Comparison of ENCODE assay signal across 8 mouse cellular contexts in genomic region chr2:166031120-166031929, GRCm38 (mm10). TPM values are rescaled to one million over a fixed set of nuclear protein-coding genes. Genes with fewer than 3 reads are reported as not detected.
A peak's percentile ranks its signal among the peaks of the same experiment; 100 is the strongest.
DNase-seq lines count a peak whose midpoint lies in the region; ATAC-seq lines count a peak whose summit lies in the region.

No protein-coding gene starts in this region.

- DNase-seq in CD4-positive, CD25-positive, alpha-beta regulatory T cell, adult 2 months (ENCODE audit: low read depth, low spot score), result peak; percentile 65
- DNase-seq in adrenal gland, postnatal 10 days, result peak; percentile 79
- DNase-seq in cerebellum, adult 11-12 months, result no peak

- H3K4me3 ChIP-seq in forebrain, embryonic 16.5 days (replicated peaks; ENCODE audit: low read length), result no peak overlapping the region
- no peak overlapping the region for H3K4me3 ChIP-seq in hindbrain, embryonic 12.5 days
- H3K4me3 ChIP-seq in limb, embryonic 12.5 days (replicated peaks), result no peak overlapping the region; the same call in 1 of the 2 replicates
- no peak overlapping the region for H3K4me3 ChIP-seq in midbrain, embryonic 12.5 days
- peak overlapping the region; percentile 26 for H3K4me3 ChIP-seq in stomach, embryonic 15.5 days (replicated peaks)

- H3K9me3 ChIP-seq in forebrain, embryonic 16.5 days (ENCODE audit: control insufficient read depth, low read length), result no peaks in the 10 kb centered on the region
- no peaks in the 10 kb centered on the region for H3K9me3 ChIP-seq in hindbrain, embryonic 12.5 days (replicated peaks)
- no peaks in the 10 kb centered on the region for H3K9me3 ChIP-seq in limb, embryonic 12.5 days
- H3K9me3 ChIP-seq in midbrain, embryonic 12.5 days, result no peaks in the 10 kb centered on the region
- H3K9me3 ChIP-seq in stomach, embryonic 15.5 days, result no peaks in the 10 kb centered on the region

- peak overlapping the region; percentile 24 for H3K4me2 ChIP-seq in forebrain, embryonic 16.5 days (ENCODE audit: low read length)
- H3K4me2 ChIP-seq in hindbrain, embryonic 12.5 days (replicated peaks), result peak overlapping the region; percentile 41
- peak overlapping the region; percentile 53 for H3K4me2 ChIP-seq in limb, embryonic 12.5 days
- peak overlapping the region; percentile 36 for H3K4me2 ChIP-seq in midbrain, embryonic 12.5 days (replicated peaks)
- H3K4me2 ChIP-seq in stomach, embryonic 15.5 days, result peak overlapping the region; percentile 54

- no peak overlapping the region for H3K9ac ChIP-seq in forebrain, embryonic 16.5 days (replicated peaks; ENCODE audit: low read depth, low read length)
- H3K9ac ChIP-seq in hindbrain, embryonic 12.5 days, result no peak overlapping the region
- no peak overlapping the region for H3K9ac ChIP-seq in limb, embryonic 12.5 days (replicated peaks)
- 0 out of 2 replicates have a peak overlapping the region, but pooled peaks have one; percentile 32 for H3K9ac ChIP-seq in midbrain, embryonic 12.5 days (replicated peaks)
- H3K9ac ChIP-seq in stomach, embryonic 15.5 days, result no peak overlapping the region; the same call in 1 of the 2 replicates

- H3K27me3 ChIP-seq in forebrain, embryonic 16.5 days (replicated peaks; ENCODE audit: control insufficient read depth, insufficient read depth, low read length), result no peaks in the 10 kb centered on the region
- H3K27me3 ChIP-seq in hindbrain, embryonic 12.5 days, result no peaks in the 10 kb centered on the region
- no peaks in the 10 kb centered on the region for H3K27me3 ChIP-seq in limb, embryonic 12.5 days
- H3K27me3 ChIP-seq in midbrain, embryonic 12.5 days, result no peaks in the 10 kb centered on the region
- no peaks in the 10 kb centered on the region for H3K27me3 ChIP-seq in stomach, embryonic 15.5 days (replicated peaks)

- peak; percentile 73 for ATAC-seq in forebrain, embryonic 16.5 days
- peak; percentile 50 for ATAC-seq in hindbrain, embryonic 12.5 days (ENCODE audit: low FRiP score)
- ATAC-seq in limb, embryonic 12.5 days (ENCODE audit: insufficient number of reproducible peaks, insufficient read depth, low FRiP score, low TSS enrichment, low read depth), result peak; percentile 97
- 0 out of 2 replicates have a peak, but pooled peaks have one; percentile 30 for ATAC-seq in midbrain, embryonic 12.5 days (ENCODE audit: low FRiP score, low read depth)
- peak; percentile 95 for ATAC-seq in stomach, embryonic 15.5 days (ENCODE audit: insufficient read depth, low FRiP score, low read depth)

- H3K27ac ChIP-seq in forebrain, embryonic 16.5 days (ENCODE audit: low read length), result peak overlapping the region; percentile 21; the same call in 1 of the 2 replicates
- H3K27ac ChIP-seq in hindbrain, embryonic 12.5 days, result peak overlapping the region; percentile 79
- peak overlapping the region; percentile 82 for H3K27ac ChIP-seq in limb, embryonic 12.5 days
- peak overlapping the region; percentile 77 for H3K27ac ChIP-seq in midbrain, embryonic 12.5 days (replicated peaks)
- H3K27ac ChIP-seq in stomach, embryonic 15.5 days, result peak overlapping the region; percentile 96

- no peaks in the 10 kb centered on the region for H3K36me3 ChIP-seq in forebrain, embryonic 16.5 days (ENCODE audit: control insufficient read depth, insufficient read depth)
- H3K36me3 ChIP-seq in hindbrain, embryonic 12.5 days, result 0 out of 2 replicates have a peak, but pooled peaks cover 5% of the 10 kb centered on the region
- H3K36me3 ChIP-seq in limb, embryonic 12.5 days, result no peaks in the 10 kb centered on the region
- H3K36me3 ChIP-seq in midbrain, embryonic 12.5 days, result no peaks in the 10 kb centered on the region
- H3K36me3 ChIP-seq in stomach, embryonic 15.5 days, result no peaks in the 10 kb centered on the region

- peaks cover 16% of the 10 kb centered on the region for H3K4me1 ChIP-seq in forebrain, embryonic 16.5 days (replicated peaks; ENCODE audit: control insufficient read depth, insufficient read depth, low read length)
- H3K4me1 ChIP-seq in hindbrain, embryonic 12.5 days, result peaks cover 30% of the 10 kb centered on the region
- H3K4me1 ChIP-seq in limb, embryonic 12.5 days (replicated peaks), result peaks cover 33% of the 10 kb centered on the region
- peaks cover 25% of the 10 kb centered on the region for H3K4me1 ChIP-seq in midbrain, embryonic 12.5 days
- H3K4me1 ChIP-seq in stomach, embryonic 15.5 days, result peaks cover 30% of the 10 kb centered on the region

- WGBS in forebrain, embryonic 16.5 days, result 35% methylated on average over 7 of the region's 7 CpGs
- 39% methylated on average over 7 of the region's 7 CpGs for WGBS in hindbrain, embryonic 12.5 days
- WGBS in limb, embryonic 12.5 days, result 16% methylated on average over 7 of the region's 7 CpGs
- WGBS in midbrain, embryonic 12.5 days, result 35% methylated on average over 7 of the region's 7 CpGs
- WGBS in stomach, embryonic 15.5 days, result 7% methylated on average over 7 of the region's 7 CpGs

RNA-seq across cellular contexts. Expression of gene Ncoa3, which starts 38.9 kb away (rescaled TPM):
- 10 to 100 TPM; 24.1 to 31.7 TPM for total RNA-seq in adrenal gland, postnatal 10 days (2021)
- polyA plus RNA-seq in forebrain, embryonic 16.5 days (2015; fragmentation: Nextera tagmentation; extraction: Ambion mirVana), result 10.6 and 11.3 TPM in 2 replicates
- polyA plus RNA-seq in hindbrain, embryonic 12.5 days (2016; fragmentation: Nextera tagmentation; extraction: Ambion mirVana), result 14.9 and 15.0 TPM in 2 replicates
- 13.4 and 15.8 TPM in 2 replicates for polyA plus RNA-seq in limb, embryonic 12.5 days (2016; fragmentation: Nextera tagmentation; extraction: Ambion mirVana)
- 15.3 and 15.7 TPM in 2 replicates for polyA plus RNA-seq in midbrain, embryonic 12.5 days (2016; fragmentation: Nextera tagmentation; extraction: Ambion mirVana)
- polyA plus RNA-seq in stomach, embryonic 15.5 days (2015; fragmentation: Nextera tagmentation; extraction: Ambion mirVana), result 12.9 and 14.1 TPM in 2 replicates

Comparison
In these comparisons a context has a peak if more than half of its experiments do, and no peak if none do; other contexts are left out.
1. ATAC-seq: peak in every context shown above with its lines; median percentile 97 in limb, embryonic 12.5 days; 95 in stomach, embryonic 15.5 days; 73 in forebrain, embryonic 16.5 days; 50 in hindbrain, embryonic 12.5 days; 30 in midbrain, embryonic 12.5 days.
2. H3K27ac ChIP-seq: peak in every context shown above with its lines; median percentile 96 in stomach, embryonic 15.5 days; 82 in limb, embryonic 12.5 days; 79 in hindbrain, embryonic 12.5 days; 77 in midbrain, embryonic 12.5 days; 21 in forebrain, embryonic 16.5 days.